Mouse (Mus musculus) adrenal gland, adult 8-10 months (tissue): ENCODE data around the gene Gdf11. TPM values are rescaled to one million over a fixed set of nuclear protein-coding genes. Genes with fewer than 3 reads are reported as not detected.

Experiments used
- DNase-seq: peaks from one replicate; pipeline ENCODE4 v3.0.0; 2022
- total RNA-seq, 4 experiments: library from RNA; stranded (reverse); gene quantifications; 2 replicates each; pipeline ENCODE4 v1.2.4; 2022

Gene Gdf11
- total RNA-seq, 4 experiments from 2014 or later = 2.0 to 2.9 (median 2.3) TPM

- no peak for DNase-seq
These were observed 728 bp upstream of the Gdf11 start for GRCm38 (mm10) chr10:128892246-128892645.

- DNase-seq = no peak
These were observed 879 bp downstream of the Gdf11 start for GRCm38 (mm10) chr10:128890383-128891295.

- no peak for DNase-seq
These were observed 1.7 kb downstream of the Gdf11 start for GRCm38 (mm10) chr10:128889846-128890245.

GRCm38 (mm10) chr10:128888941-128889827 lies 2.3 kb downstream of the Gdf11 start:
- DNase-seq = no peak

GRCm38 (mm10) chr10:128882067-128882466 lies 9.5 kb downstream of the Gdf11 start:
- no peak for DNase-seq

GRCm38 (mm10) chr10:128878811-128879210 lies 12.7 kb downstream of the Gdf11 start:
- peak; percentile 64 for DNase-seq

GRCm38 (mm10) chr10:128878291-128878690 lies 13.2 kb downstream of the Gdf11 start:
- DNase-seq = no peak

GRCm38 (mm10) chr10:128870341-128870740 lies 21.2 kb downstream of the Gdf11 start:
- no peak for DNase-seq

- no peak for DNase-seq
These were observed 25.0 kb downstream of the Gdf11 start for GRCm38 (mm10) chr10:128866518-128866917.

- no peak for DNase-seq
These were observed 25.5 kb downstream of the Gdf11 start for GRCm38 (mm10) chr10:128866042-128866441.

GRCm38 (mm10) chr10:128861176-128861575 lies 30.3 kb downstream of the Gdf11 start:
- DNase-seq = no peak

- DNase-seq = no peak
These were observed 41.2 kb downstream of the Gdf11 start for GRCm38 (mm10) chr10:128850339-128850738.

- no peak for DNase-seq
These were observed 43.1 kb downstream of the Gdf11 start for GRCm38 (mm10) chr10:128848426-128848825.

- no peak for DNase-seq
These were observed 44.9 kb downstream of the Gdf11 start for GRCm38 (mm10) chr10:128846664-128847063.

- no peak for DNase-seq
These were observed 46.0 kb downstream of the Gdf11 start for GRCm38 (mm10) chr10:128845516-128845915.

- no peak for DNase-seq
These were observed 48.3 kb downstream of the Gdf11 start for GRCm38 (mm10) chr10:128843260-128843659.

GRCm38 (mm10) chr10:128840612-128841011 lies 50.9 kb downstream of the Gdf11 start:
- DNase-seq = no peak

GRCm38 (mm10) chr10:128839434-128839833 lies 52.1 kb downstream of the Gdf11 start:
- DNase-seq = no peak

- DNase-seq = no peak
These were observed 54.1 kb downstream of the Gdf11 start for GRCm38 (mm10) chr10:128837400-128837799.
